Mouse (Mus musculus): Measurements from ENCODE around the gene Cdipt.
A peak's percentile ranks its signal among the peaks of the same experiment; 100 is the strongest.

The Cdipt gene

DNA sequence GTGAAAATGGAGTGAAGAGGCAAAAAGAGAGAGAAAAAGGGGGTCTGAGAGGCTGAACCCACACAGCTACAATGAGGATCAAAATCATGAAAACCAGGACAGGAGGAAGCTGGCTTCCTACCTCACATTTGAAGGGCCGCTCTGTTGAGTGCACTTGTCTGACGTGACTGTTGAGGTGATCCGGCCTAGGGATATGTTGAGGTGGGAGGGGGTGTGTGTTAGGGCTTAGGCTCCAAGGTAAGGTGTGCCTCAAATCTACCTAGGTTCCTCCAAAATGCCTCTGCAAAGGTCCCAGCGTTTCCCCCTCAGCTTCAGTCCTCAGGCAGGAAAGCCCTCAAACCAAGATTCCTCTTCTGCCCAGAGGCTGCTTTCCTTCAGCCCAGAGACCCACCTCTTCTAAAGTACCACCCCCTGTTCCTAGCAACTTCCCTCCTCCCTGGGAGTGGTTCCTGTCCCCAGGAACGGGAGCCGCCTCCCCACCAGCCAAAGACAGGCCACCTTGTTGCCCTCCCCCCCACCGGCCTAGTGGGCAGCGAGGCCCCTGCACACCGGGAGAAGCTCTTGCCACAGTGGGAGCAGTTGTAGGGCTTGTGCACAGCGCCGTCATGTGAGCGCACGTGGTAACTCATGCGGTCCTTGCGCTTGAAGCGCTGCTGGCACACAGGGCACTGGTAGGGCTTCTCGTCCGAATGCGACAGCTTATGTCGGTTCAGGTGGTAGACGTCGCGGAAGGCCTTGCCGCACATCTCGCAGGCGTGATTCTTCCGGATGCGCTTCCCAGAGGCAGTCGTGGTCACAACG lies 49.2 kb downstream of the Cdipt start:
- DNase-seq (ENCODE audit: low spot score in 2 of 2), result peak; percentile 87 to 91

DNA sequence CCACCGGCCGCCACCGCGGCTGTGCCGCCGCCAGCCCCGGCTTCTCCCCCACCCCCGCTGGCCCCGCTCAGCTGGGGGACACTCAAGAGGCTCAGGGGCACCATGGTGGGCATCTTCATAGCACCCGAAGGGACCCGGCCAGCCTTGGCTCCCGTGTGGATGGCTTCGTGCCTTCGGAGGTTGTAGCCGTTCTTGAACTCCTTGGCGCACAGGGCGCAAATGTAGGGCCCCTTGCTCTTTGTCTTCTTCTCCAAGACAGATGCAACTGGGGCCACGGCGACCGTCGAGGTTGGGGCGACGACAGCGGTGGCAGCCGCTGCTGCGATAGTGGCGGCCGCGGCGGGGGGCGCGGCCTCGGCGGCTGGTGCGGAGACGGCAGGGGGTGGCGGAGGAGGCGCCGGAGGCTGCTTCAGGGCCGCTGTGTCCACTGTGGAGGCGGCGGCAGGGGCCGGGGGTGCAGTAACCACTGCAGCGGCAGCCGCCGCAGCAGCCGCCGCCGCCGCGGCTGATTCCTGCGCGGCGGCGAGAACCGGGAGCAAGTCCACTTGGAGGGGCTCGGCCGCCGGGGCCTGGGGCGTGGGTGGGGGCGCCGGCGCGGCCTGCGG lies 49.9 kb downstream of the Cdipt start:
- DNase-seq (ENCODE audit: low spot score in 2 of 2), result peak; percentile 57 to 66

DNA sequence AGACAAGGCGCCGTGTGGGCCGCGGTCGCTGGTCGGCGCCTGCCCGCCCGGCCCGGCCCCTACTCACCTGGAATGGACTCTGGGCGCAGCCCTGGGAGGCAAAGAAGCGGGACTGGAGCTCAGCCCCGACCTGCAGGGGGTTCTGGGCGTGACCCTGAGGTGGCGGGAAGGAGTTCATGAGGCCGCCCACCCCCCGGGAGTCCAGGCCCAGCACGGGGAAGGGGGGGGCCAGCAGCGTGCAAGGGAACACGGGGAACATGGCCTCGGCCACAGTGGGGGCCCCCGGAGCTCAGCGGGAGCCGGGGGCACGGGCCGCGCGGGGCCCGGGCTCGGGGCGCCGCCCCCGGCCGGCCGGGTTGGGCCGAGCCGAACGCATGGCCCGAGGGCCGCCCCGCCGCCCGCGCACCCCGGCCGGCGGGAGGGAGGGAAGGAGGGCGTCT lies 50.5 kb downstream of the Cdipt start:
- peak; percentile 75 to 78 for DNase-seq (ENCODE audit: low spot score in 2 of 2)

DNA sequence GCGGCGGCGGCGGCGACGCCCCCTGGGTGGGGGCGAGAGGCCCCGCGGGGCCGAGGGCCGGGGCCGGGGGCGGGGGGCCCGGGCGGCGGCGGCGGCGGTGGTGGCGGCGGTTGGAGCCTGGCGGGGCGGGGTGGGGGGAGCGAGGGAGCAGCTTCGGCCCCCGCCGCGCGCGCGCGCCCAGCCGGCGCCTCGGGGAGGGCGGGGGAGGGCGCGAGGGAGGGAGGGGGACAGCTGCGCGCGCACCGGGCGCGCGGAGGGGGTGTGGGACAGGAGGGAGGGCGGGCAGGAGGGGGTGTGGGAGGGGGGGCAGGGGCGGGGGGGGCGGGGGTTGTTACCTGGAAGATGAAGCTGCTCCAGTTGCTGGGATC lies 50.9 kb downstream of the Cdipt start:
- DNase-seq (ENCODE audit: low spot score in 2 of 2), result no peak

DNA sequence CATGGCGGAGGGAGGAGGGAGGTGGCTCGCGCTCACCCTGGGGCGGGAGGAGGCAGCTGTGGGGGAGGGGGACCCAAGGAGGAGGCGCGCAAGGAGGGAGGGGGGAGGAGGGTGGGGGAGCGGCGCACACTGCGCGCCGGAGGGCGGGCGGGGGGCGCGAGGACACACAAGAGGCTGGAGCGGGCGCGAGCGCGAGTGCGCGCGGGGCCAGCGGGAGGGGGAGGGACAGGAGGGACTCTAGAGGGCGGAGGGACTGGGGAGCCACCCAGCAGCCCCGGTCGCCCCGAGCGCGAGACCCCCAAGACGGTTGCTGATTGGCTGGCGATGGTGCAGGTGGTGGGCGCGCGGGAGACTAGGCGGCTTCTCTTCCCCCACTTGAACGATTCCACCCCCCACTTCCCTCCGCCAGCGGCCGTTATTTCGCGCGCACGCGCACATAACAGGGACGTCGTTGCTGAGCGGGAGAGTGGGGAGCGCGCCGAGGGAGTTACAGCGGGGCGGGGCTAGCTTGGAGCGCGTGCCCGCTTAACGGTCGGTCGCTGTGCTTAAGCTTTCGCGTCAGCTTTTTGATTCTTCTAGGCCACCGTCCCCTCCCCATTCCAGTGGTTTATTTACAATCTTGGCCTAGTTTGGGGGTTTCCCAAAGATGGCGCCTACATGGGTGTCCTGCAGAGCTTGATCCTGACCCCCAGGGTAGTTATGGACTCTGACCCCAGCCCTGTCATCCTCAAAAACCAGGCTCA lies 51.4 kb downstream of the Cdipt start, which contains the start of gene Maz:
TSS of gene Maz (minus strand) at position 54 of the 743 bp plus-strand sequence.
- peak; percentile 100 for DNase-seq (ENCODE audit: low spot score in 2 of 2)

DNA sequence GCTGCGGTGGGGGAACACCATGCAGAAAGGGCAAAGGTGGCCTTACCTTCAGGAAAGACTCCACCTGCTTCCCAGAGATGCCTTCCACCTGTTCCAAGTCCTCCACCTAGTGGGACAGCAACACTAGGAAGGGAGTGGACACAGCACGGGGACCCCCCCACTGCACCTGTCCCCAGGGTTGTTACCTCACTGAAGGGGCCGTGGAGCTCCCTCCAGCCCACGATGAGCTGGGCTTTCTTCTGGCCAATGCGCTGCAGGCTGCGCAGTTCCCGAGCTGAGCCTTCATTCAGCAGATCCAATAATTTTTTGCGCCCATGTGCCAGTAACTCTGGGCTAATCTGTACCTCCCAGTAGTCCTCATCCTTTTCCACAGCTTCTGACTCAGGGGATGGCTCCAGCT lies 52.2 kb downstream of the Cdipt start:
- DNase-seq (ENCODE audit: low spot score in 2 of 2), result peak in 1 of 2 experiments; percentile 56
